Mouse (Mus musculus) E14TG2a.4 (cell line): Measurements from ENCODE around the gene Poln.

Experiments used
- CTCF ChIP-seq: conservative IDR thresholded peaks from 2 replicates; pipeline ENCODE4 v1.5.1; 2014; ENCODE audit warnings: low read length
- NANOG ChIP-seq: IDR thresholded peaks from 2 replicates; pipeline ENCODE4 v1.6.1; 2014; ENCODE audit warnings: borderline replicate concordance, low read length, mixed read lengths
- POU5F1 ChIP-seq: IDR thresholded peaks from 2 replicates; pipeline ENCODE4 v1.6.1; 2014; ENCODE audit warnings: low read length, borderline replicate concordance

DNA sequence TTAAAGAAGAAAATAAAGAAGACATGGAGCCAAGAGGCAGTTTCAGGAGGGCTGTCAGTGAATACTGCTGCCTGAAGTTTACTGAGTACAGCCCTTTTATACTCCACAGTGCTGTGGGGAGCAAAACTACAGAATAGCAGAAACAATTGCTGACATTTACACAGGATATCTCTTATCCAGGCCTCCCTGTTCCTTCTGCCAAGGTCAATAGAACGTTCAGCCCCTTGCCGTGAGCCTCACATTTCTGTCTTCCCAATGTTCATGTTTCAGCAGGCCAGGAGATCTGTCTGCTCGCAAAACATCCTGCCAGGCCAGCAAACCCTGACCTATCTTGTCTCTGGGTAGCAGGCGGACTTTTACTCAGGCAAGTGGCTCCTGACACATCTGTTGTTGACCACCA, 209.9 kb downstream of the Poln start:
- TF ChIP-seq CTCF (no peak), NANOG (no peak), POU5F1 (no peak)
